Mouse (Mus musculus) brown adipose tissue, adult 24 weeks (tissue): Measurements from ENCODE around the gene Rps9. TPM values are rescaled to one million over a fixed set of nuclear protein-coding genes. Genes with fewer than 3 reads are reported as not detected.
"Not testable (repeated sequence)": the region's sequence is repeated elsewhere in the genome, so short reads cannot be mapped to it uniquely, and the experiment has no call there.

ENCODE experiments used
- H3K27ac ChIP-seq: fragments of 200-500 bp; replicated peaks from 2 replicates; pipeline ENCODE4 v1.5.1; 2012; ENCODE audit warnings: low read depth, mild to moderate bottlenecking, low read length
- H3K4me1 ChIP-seq: fragments of 200-500 bp; 2 replicates; pipeline ENCODE4 v1.6.1; 2012; ENCODE audit warnings: low read length, mixed read lengths; ENCODE audit not compliant: control insufficient read depth, insufficient read depth, insufficient read length
- H3K4me3 ChIP-seq: fragments of 200-500 bp; 2 replicates; pipeline ENCODE4 v1.5.1; 2012; ENCODE audit warnings: low read depth, mild to moderate bottlenecking, low read length, moderate library complexity; ENCODE audit not compliant: insufficient read depth
- polyA plus RNA-seq: library from polyadenylated mRNA; stranded (reverse); fragments of >200 nt; gene quantifications from 2 replicates; pipeline ENCODE4 v1.2.4, GENCODE M21; 2012; ENCODE audit not compliant: missing spikeins, insufficient read depth, insufficient read length

The Rps9 gene
- polyA plus RNA-seq, 1 experiment = 727 TPM

DNA sequence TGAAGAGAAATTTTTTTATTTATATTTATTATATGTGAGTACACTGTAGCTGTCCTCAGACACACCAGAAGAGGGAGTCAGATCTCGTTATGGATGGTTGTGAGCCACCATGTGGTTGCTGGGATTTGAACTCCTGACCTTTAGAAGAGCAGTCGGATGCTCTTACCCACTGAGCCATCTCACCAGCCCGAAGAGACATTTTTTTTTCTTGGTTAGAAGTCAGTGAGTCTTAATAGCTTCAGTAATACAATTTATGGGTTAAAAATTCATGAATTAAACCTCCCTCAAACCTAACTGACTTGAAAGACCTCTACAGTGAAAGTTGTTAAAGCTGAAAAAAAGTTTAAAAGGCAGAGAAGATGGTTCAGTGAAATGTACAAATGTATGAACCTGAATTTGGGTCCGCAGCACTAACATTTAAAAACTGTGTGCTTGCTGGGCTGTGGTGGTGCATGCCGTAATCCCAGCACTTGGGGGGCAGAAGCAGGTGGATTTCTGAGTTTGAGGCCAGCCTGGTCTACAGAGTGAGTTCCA is 4.7 kb downstream of the Rps9 start:
- H3K27ac ChIP-seq, H3K4me3 ChIP-seq, H3K4me1 ChIP-seq: not testable (repeated sequence)

DNA sequence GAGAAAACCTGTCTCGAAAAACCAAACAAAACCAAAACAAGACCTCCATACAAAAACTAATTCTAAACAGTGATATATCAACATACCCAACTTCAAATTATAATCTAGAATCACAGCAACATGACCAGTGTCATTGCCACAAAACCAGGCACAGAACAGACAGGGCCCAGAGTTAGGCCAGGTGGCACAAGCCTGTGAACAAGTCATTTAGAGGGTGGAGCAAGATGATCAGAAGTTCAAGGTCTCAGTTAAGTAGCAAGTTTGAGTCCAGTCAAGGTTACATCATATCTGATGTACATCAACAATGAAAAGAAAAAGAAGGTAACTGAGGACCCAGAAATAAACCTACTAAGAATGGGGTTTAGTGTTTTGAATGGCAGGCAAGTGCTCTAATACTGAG is 5.2 kb downstream of the Rps9 start:
- Histone ChIP-seq H3K27ac (0 out of 2 replicates have a peak overlapping the region, but pooled peaks have one; percentile 1), H3K4me3 (no peak overlapping the region)

DNA sequence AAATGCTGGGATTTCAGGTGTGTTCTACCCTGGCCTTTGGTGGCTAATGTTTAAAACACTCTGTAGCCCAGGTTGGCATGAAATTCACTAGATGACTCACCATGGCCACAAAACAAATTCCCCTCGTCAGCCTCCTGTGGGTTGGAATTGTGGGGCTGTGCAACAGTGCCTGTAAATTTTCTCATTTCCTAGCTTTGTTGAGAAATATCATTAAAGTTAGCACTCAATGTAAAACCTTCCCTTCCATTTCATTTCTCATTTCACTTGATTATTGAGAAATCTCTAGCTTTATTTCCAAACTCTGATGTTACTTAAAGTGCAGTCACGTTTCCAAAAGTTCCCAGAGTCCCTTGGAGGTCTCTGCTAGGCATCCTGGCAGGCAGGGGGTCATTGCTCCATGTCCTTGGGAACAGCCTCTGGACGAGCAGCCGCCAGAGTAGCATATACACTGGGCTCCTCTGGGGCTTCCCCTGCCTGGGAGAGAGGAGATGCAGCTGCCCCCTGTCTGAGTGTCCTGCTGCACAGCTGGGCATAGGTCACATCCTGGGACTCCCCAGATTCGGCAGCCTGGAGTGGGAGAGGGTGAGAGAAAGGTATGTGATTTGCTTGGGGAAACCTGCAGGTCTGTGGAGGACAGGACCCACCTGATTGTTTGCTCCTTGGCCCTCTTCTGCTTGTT is 8.6 kb downstream of the Rps9 start:
- H3K27ac ChIP-seq = peak overlapping the region; percentile 78
- peaks cover 2% of the 10 kb centered on the region; the same call in 1 of the 2 replicates for H3K4me1 ChIP-seq
- no peak overlapping the region for H3K4me3 ChIP-seq

More for the DNA sequence above, 5.2 kb downstream of the Rps9 start:
- H3K4me1 ChIP-seq = peaks cover 2% of the 10 kb centered on the region

DNA sequence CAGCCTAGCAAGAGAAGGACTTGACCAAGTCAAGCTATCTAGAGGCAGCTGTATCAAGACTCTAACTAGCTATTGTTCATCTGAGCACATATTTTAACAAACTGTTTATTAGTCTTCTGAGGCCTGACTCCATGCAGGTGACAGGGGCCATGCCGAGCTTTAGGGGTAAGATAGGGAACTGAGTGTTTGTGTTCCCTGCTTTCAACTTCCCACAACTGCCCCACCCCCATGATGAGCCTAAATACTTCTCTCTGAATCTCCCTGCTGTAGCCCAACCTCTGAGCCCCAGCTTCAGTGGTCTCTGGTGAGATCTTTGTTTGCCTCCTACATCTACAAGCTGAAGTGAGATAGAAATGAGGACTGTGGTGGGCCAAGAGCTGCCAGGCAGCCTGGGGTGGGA is 11.5 kb downstream of the Rps9 start:
- no peak overlapping the region for H3K4me3 ChIP-seq
- H3K27ac ChIP-seq = no peak overlapping the region

DNA sequence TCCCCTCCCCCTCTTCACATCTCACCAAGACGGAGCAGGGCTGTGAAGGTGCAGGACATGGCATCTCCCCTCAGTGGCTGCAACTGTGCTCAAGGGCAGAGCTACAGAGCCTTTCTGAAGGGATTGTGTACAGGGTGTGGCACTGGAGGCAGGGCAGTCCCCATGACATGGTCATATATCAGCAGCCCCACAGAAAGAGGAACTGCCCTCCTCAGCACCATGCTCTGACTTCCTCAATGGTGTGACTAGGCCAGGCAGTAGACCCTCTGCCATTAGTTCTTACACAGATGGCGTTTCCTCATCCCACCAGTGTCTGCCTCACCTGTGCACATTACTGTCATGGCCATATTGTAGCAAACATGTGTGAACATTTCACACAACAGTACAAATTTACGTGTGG is 16.5 kb downstream of the Rps9 start, which contains the start of gene Pirb:
Gene Pirb (minus strand): TSS at position 124 of the 400 bp plus-strand sequence.
- H3K27ac ChIP-seq, H3K4me1 ChIP-seq, H3K4me3 ChIP-seq: not testable (repeated sequence)

More for the DNA sequence above, 11.5 kb downstream of the Rps9 start:
- peaks cover 2% of the 10 kb centered on the region; the same call in 1 of the 2 replicates for H3K4me1 ChIP-seq

DNA sequence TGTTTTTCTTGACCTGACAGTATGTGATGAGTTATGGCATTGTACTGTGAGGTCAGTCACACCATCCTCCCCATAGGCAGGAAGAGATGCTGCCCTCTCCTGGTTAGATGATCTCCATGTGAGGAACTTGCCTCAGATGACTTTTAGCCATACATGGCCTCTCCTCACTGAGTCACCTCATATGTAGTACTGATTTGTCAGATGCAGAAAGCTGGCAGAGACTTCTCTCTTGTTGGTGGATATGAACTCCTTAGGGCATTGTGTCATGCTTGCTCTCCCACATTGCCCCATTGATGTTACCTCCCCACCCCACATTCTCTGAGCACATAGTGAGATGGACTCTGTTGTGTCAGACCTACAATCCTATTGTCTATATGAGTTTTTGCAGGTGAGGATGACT is 21.7 kb downstream of the Rps9 start:
- H3K27ac ChIP-seq, H3K4me1 ChIP-seq, H3K4me3 ChIP-seq: not testable (repeated sequence)

DNA sequence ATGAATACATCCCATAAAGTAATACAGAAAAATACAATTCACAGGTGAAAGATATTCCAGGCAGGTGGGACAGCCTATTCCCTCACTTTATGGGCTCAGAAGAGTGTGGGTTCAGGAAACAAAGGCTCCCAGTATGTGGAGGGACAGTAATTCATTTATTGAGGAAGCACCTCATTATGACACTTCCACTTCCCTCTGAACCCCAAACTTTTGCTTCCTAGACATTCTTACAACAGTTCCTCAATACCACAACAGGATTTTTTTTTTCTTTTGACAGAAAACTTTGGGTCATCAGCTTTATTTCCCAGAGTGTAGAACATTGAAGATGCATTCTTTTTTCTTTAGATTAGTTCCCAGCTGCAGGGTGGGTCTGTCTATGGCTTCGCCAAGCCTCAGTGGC is 28.9 kb downstream of the Rps9 start:
- not testable (repeated sequence) for H3K27ac ChIP-seq, H3K4me1 ChIP-seq, H3K4me3 ChIP-seq

Other genes starting within 250 kb of the Rps9 start
- 1.8 and 4.6 TPM in 2 replicates for gene Tarm1, start 201.4 kb upstream of the Rps9 start, polyA plus RNA-seq
- not detected in 2 replicates for gene Oscar, start 87.8 kb upstream of the Rps9 start, polyA plus RNA-seq
- gene Ndufa3, start 86.6 kb upstream of the Rps9 start, polyA plus RNA-seq = 2,482 and 2,632 TPM in 2 replicates
- gene Tfpt, start 74.1 kb upstream of the Rps9 start, polyA plus RNA-seq = 24.2 and 24.4 TPM in 2 replicates
- 18.7 and 20.7 TPM in 2 replicates for gene Prpf31, start 74.0 kb upstream of the Rps9 start, polyA plus RNA-seq
- 22.4 and 31.4 TPM in 2 replicates for gene Cnot3, start 58.7 kb upstream of the Rps9 start, polyA plus RNA-seq
- 17.8 and 19.4 TPM in 2 replicates for gene Leng1, start 38.2 kb upstream of the Rps9 start, polyA plus RNA-seq
- gene Tmc4, start 26.4 kb upstream of the Rps9 start, polyA plus RNA-seq = 0.67 TPM in 1 of 2 replicates, not detected in the other
- gene Tsen34, start 11.1 kb upstream of the Rps9 start, polyA plus RNA-seq = 37.7 and 38.0 TPM in 2 replicates
- 20.9 and 29.8 TPM in 2 replicates for gene Mboat7, start 10.5 kb upstream of the Rps9 start, polyA plus RNA-seq
- gene Pirb, start 16.4 kb downstream of the Rps9 start, polyA plus RNA-seq = 3.7 and 5.2 TPM in 2 replicates
- not detected in 2 replicates for gene Gm15448, start 121.7 kb downstream of the Rps9 start, polyA plus RNA-seq
- 0.55 TPM in 1 of 2 replicates, not detected in the other for gene Pira2, start 141.1 kb downstream of the Rps9 start, polyA plus RNA-seq
- gene Gm14548, start 194.1 kb downstream of the Rps9 start, polyA plus RNA-seq = not detected in 2 replicates
- gene Lilra6, start 211.5 kb downstream of the Rps9 start, polyA plus RNA-seq = 0.59 TPM in 1 of 2 replicates, not detected in the other